Mouse (Mus musculus) heart, embryonic 10.5 days (tissue): ENCODE measurements around the gene Elf4. TPM values are rescaled to one million over a fixed set of nuclear protein-coding genes. Genes with fewer than 3 reads are reported as not detected.
A peak's percentile ranks its signal among the peaks of the same experiment; 100 is the strongest.

Experiments used
- DNase-seq: peaks from one replicate; pipeline ENCODE4 v3.0.0-alpha.2; 2017; ENCODE audit warnings: low spot score
- H3K27ac ChIP-seq: fragments of 300-500 bp; sonication (generic); 2 replicates; pipeline ENCODE4 v1.5.1; 2016; ENCODE audit warnings: mild to moderate bottlenecking
- H3K27me3 ChIP-seq: fragments of 300-500 bp; sonication (generic); 2 replicates; pipeline ENCODE4 v1.6.1; 2016; ENCODE audit warnings: mild to moderate bottlenecking; ENCODE audit not compliant: poor library complexity, insufficient read depth, severe bottlenecking
- H3K36me3 ChIP-seq: fragments of 300-500 bp; sonication (generic); 2 replicates; pipeline ENCODE4 v1.6.1; 2016; ENCODE audit warnings: mild to moderate bottlenecking, moderate library complexity
- H3K4me1 ChIP-seq: fragments of 300-500 bp; sonication (generic); 2 replicates; pipeline ENCODE4 v1.6.1; 2016; ENCODE audit warnings: mild to moderate bottlenecking
- H3K4me3 ChIP-seq: fragments of 300-500 bp; sonication (generic); 2 replicates; pipeline ENCODE4 v1.5.1; 2016; ENCODE audit warnings: mild to moderate bottlenecking, moderate library complexity
- H3K9me3 ChIP-seq: fragments of 300-500 bp; sonication (generic); 2 replicates; pipeline ENCODE4 v1.6.1; 2016; ENCODE audit warnings: mild to moderate bottlenecking, moderate library complexity
- WGBS: fragments of 180-500 bp; shearing (Covaris S2); methylation state at CpG from one replicate; pipeline ENCODE4 v1.1.7; 2016; 5-methylcytosine and 5-hydroxymethylcytosine counted together
- polyA plus RNA-seq: library from polyadenylated mRNA; unstranded; fragments of >200 nt; fragmentation: Nextera tagmentation; extraction: Ambion mirVana; gene quantifications from 2 replicates; pipeline ENCODE4 v1.2.1, GENCODE M21; 2016

Elf4 gene
- polyA plus RNA-seq, 1 experiment from 2014 or later, result 9.9 TPM

GRCm38 (mm10) chrX:48409611-48410387 is 53.1 kb downstream of the Elf4 start:
- Histone ChIP-seq H3K27ac (peak overlapping the region; percentile 56), H3K36me3 (peaks cover 18% of the 10 kb centered on the region), H3K4me1 (0 out of 2 replicates have a peak, but pooled peaks cover 4% of the 10 kb centered on the region), H3K9me3 (no peaks in the 10 kb centered on the region), H3K4me3 (peak overlapping the region; percentile 51), H3K27me3 (no peaks in the 10 kb centered on the region; the same call in 1 of the 2 replicates)
- peak; percentile 93 for DNase-seq
- 14% methylated on average over 36 of the region's 36 CpGs for WGBS

- no peak for DNase-seq
- Histone ChIP-seq H3K36me3 (peaks cover 49% of the 10 kb centered on the region), H3K9me3 (no peaks in the 10 kb centered on the region), H3K27me3 (no peaks in the 10 kb centered on the region; the same call in 1 of the 2 replicates), H3K4me3 (no peak overlapping the region), H3K4me1 (0 out of 2 replicates have a peak, but pooled peaks cover 4% of the 10 kb centered on the region), H3K27ac (peak overlapping the region; percentile 29; the same call in 1 of the 2 replicates)
- 34% methylated on average over 3 of the region's 3 CpGs for WGBS
These were observed 57.8 kb downstream of the Elf4 start for GRCm38 (mm10) chrX:48405141-48405540.

- Histone ChIP-seq H3K9me3 (no peaks in the 10 kb centered on the region), H3K27ac (0 out of 2 replicates have a peak overlapping the region, but pooled peaks have one; percentile 29), H3K4me3 (no peak overlapping the region), H3K36me3 (peaks cover 37% of the 10 kb centered on the region), H3K4me1 (0 out of 2 replicates have a peak, but pooled peaks cover 3% of the 10 kb centered on the region), H3K27me3 (no peaks in the 10 kb centered on the region)
- WGBS, result 60% methylated on average over 4 of the region's 4 CpGs
- DNase-seq, result no peak
These were observed 62.9 kb downstream of the Elf4 start for GRCm38 (mm10) chrX:48399994-48400393.

- no peak overlapping the region for H3K4me3 ChIP-seq
- DNase-seq, result no peak
- no peaks in the 10 kb centered on the region for H3K4me1 ChIP-seq
- H3K27me3 ChIP-seq, result no peaks in the 10 kb centered on the region
- H3K27ac ChIP-seq, result no peak overlapping the region
- no peaks in the 10 kb centered on the region for H3K9me3 ChIP-seq
- peaks cover 77% of the 10 kb centered on the region for H3K36me3 ChIP-seq
- 81% methylated on average over 6 of the region's 6 CpGs for WGBS
These were observed 73.6 kb downstream of the Elf4 start for GRCm38 (mm10) chrX:48389380-48389779.

- no peaks in the 10 kb centered on the region for H3K4me1 ChIP-seq
- no peak overlapping the region for H3K27ac ChIP-seq
- peaks cover 54% of the 10 kb centered on the region for H3K36me3 ChIP-seq
- H3K4me3 ChIP-seq, result no peak overlapping the region
- H3K9me3 ChIP-seq, result no peaks in the 10 kb centered on the region
- 49% methylated on average over 4 of the region's 4 CpGs for WGBS
- no peaks in the 10 kb centered on the region for H3K27me3 ChIP-seq
- no peak for DNase-seq
These were observed 77.0 kb downstream of the Elf4 start for GRCm38 (mm10) chrX:48385927-48386326.

GRCm38 (mm10) chrX:48383643-48384042 is 79.3 kb downstream of the Elf4 start:
- WGBS, result 44% methylated on average over 7 of the region's 7 CpGs
- Histone ChIP-seq H3K36me3 (peaks cover 41% of the 10 kb centered on the region), H3K9me3 (no peaks in the 10 kb centered on the region), H3K4me1 (no peaks in the 10 kb centered on the region), H3K27ac (no peak overlapping the region), H3K4me3 (no peak overlapping the region), H3K27me3 (no peaks in the 10 kb centered on the region)
- no peak for DNase-seq

GRCm38 (mm10) chrX:48367841-48368240 is 95.1 kb downstream of the Elf4 start:
- no peak for DNase-seq
- H3K36me3 ChIP-seq, result peaks cover 46% of the 10 kb centered on the region
- no peak overlapping the region for H3K4me3 ChIP-seq
- peaks cover 6% of the 10 kb centered on the region; the same call in 1 of the 2 replicates for H3K4me1 ChIP-seq
- H3K9me3 ChIP-seq, result no peaks in the 10 kb centered on the region
- WGBS, result 88% methylated on average over 9 of the region's 9 CpGs
- H3K27ac ChIP-seq, result no peak overlapping the region
- peaks cover 15% of the 10 kb centered on the region; the same call in 1 of the 2 replicates for H3K27me3 ChIP-seq

- Histone ChIP-seq H3K4me1 (peaks cover 6% of the 10 kb centered on the region; the same call in 1 of the 2 replicates), H3K27me3 (peaks cover 15% of the 10 kb centered on the region; the same call in 1 of the 2 replicates), H3K36me3 (peaks cover 44% of the 10 kb centered on the region), H3K27ac (no peak overlapping the region), H3K9me3 (no peaks in the 10 kb centered on the region), H3K4me3 (no peak overlapping the region)
- no peak for DNase-seq
- 41% methylated on average over 15 of the region's 15 CpGs for WGBS
These were observed 96.9 kb downstream of the Elf4 start for GRCm38 (mm10) chrX:48365836-48366577.

Other genes starting within 250 kb of the Elf4 start
- gene Utp14a, start 206.3 kb downstream of the Elf4 start, polyA plus RNA-seq, result 11.5 and 16.5 TPM in 2 replicates
- 4.9 and 6.7 TPM in 2 replicates for gene Bcorl1, start 121.8 kb downstream of the Elf4 start, polyA plus RNA-seq
- gene Aifm1, start 50.4 kb upstream of the Elf4 start, polyA plus RNA-seq, result 108 and 118 TPM in 2 replicates
- 7.8 and 8.0 TPM in 2 replicates for gene Rab33a, start 56.2 kb upstream of the Elf4 start, polyA plus RNA-seq
- 7.4 and 8.8 TPM in 2 replicates for gene Zfp280c, start 131.4 kb upstream of the Elf4 start, polyA plus RNA-seq
- gene Slc25a14, start 160.3 kb upstream of the Elf4 start, polyA plus RNA-seq, result 10.9 and 11.0 TPM in 2 replicates
- not detected in 2 replicates for gene Gpr119, start 211.3 kb upstream of the Elf4 start, polyA plus RNA-seq
- 20.2 and 22.7 TPM in 2 replicates for gene Rbmx2, start 231.9 kb upstream of the Elf4 start, polyA plus RNA-seq